Mouse (Mus musculus) left cerebral cortex, adult 6 months (tissue): Measurements from ENCODE around the gene Sdha. TPM values are rescaled to one million over a fixed set of nuclear protein-coding genes. Genes with fewer than 3 reads are reported as not detected.

Experiments used
- long read RNA-seq, 2 experiments: library from polyadenylated mRNA; unstranded; transcript quantifications; one replicate each; pipeline ENCODE4 v2.0.0; 2019 to 2020
- polyA plus RNA-seq: library from polyadenylated mRNA; unstranded; fragments of <200 nt; fragmentation: Nextera tagmentation; gene quantifications from 2 replicates; pipeline ENCODE4 v1.2.3, GENCODE M21; 2021

The Sdha gene
- 261 and 369 TPM in 2 replicates for polyA plus RNA-seq
- long read RNA-seq, experiment 1, transcript Sdha-201 (15 exons, 2,900 nt): major isoform, 2,070 of 2,267 reads
- long read RNA-seq, experiment 1, partial matches to known transcripts: 121 of 2,267 reads
- long read RNA-seq, experiment 1, other reads (novel, unspliced or antisense): 73 of 2,267 reads
- long read RNA-seq, experiment 2, transcript Sdha-201 (15 exons, 2,900 nt): major isoform, 417 of 558 reads
- long read RNA-seq, experiment 2, partial matches to known transcripts: 97 of 558 reads
- long read RNA-seq, experiment 2, other reads (novel, unspliced or antisense): 41 of 558 reads

DNA sequence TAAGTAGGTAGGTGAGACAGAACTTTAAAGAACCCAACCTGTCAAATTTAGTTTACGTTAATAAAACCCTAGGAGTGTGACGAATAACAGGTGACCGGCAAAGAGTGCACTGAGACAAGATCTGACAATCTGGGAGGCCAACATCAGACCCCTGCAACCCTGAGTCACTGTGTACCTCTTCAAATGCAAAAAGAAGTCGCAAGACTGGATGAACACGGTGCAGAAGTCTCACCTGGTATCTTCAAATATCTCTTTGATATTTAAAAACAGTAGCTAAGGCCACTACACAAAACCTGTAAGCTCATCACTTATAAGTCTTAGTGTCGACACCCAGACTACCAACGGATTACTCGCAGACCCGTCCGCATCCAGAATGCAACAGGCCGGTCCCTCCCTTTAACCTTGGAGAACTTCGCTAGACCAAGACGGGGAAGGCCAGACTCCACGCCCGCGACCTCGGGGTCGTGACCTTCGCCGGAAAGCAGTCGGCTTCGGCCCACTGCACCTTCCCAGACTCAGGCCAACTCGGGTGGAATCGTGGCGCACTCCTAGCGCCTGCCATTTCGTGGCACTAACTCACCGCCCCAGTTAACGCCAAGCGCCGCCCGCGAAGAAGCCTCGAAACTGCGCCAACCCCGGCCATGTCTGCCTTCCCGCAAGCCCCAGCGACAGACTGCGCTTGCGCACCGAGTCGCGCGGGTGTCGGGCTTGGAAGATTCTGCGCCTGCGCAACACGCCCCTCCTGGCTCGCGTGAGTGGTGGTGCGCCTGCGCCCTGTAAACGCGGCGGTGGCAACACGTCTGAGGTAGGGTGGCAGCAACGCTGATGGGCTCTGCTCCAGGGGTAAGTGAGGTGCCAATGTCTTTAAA, at the start of gene Sdha, which contains the start of gene Ccdc127:
TSS of gene Sdha (minus strand) at position 715 of the 869 bp plus-strand sequence.
TSS of gene Ccdc127 (plus strand) at position 744 of the 869 bp plus-strand sequence.

GRCm38 (mm10) chr13:74399298-74399839, 49.3 kb upstream of the Sdha start, which contains the start of gene Ftl1-ps1:
Ftl1-ps1 (plus strand) TSS chr13:74399694.

GRCm38 (mm10) chr13:74390371-74390990, 40.4 kb upstream of the Sdha start, which contains the start of gene Zfp72:
Zfp72 (minus strand) TSS chr13:74390836.

GRCm38 (mm10) chr13:74363859-74364235, 13.8 kb upstream of the Sdha start, which contains the start of gene Lrrc14b:
Lrrc14b (minus strand) TSS chr13:74364005.

DNA sequence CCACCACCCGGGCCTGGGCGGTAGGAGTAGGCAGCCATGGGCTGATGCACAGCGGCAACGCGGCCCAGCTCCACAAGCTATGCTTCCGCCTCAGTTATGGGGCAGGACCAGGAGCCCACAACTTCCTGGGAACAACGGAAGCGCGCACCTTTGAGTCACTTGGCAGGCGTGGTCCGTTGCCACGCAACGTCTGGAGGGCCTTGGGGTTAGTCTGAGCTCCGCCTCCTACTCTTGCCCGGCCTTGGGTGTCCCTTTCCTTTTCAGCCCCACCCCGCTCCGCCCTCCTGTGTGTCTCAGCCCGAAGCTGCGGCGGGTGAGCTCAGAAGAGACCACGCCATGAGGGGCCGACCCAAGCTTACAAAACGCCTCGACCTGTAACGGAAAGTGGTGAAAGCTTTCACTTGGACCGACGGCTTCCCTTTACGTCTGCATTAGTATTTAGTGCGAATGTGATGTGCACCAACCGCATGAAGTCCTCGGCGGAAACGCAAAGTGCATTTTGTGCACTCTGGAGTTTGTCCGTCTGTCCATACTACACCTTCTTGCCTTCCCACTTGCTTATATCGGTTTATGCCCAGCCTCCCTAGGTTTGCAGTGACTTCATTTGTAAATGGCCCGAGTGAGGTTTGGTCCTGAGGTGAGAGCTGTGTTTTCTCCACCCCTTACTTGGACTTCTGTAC, 32.8 kb downstream of the Sdha start, which contains the start of gene Pdcd6:
TSS of gene Pdcd6 (minus strand) at position 411 of the 680 bp plus-strand sequence.

DNA sequence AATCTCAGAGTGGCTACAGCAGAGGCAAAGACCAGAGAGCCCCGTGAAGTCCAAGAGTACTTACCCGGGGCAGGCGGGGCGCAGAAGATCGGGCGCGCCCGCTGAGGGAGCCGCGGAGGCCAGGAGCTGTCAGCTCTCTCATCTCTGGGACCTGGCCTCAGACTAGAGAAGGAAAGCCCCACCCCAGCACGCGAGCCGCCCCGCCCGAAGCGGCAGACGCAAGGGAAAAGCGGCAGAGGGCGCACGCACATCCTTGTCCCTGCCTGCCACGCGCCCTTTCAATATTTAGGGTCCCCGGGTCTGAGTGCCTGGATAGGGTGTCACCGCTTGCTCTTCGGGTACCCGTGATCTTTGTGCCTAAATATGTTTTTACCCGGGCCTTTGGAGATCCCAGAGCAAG, 57.9 kb downstream of the Sdha start, which contains the start of gene Ahrr:
TSS of gene Ahrr (minus strand) at position 165 of the 400 bp plus-strand sequence.

Other genes starting within 250 kb of the Sdha start
- 0.53 and 0.94 TPM in 2 replicates for gene Slc9a3, start 228.8 kb downstream of the Sdha start, polyA plus RNA-seq
- gene Exoc3, start 141.5 kb downstream of the Sdha start, polyA plus RNA-seq: 34.6 and 34.8 TPM in 2 replicates
- 0.13 and 0.61 TPM in 2 replicates for gene Ahrr, start 57.9 kb downstream of the Sdha start, polyA plus RNA-seq
- 157 and 192 TPM in 2 replicates for gene Pdcd6, start 32.7 kb downstream of the Sdha start, polyA plus RNA-seq
- 66.5 and 68.2 TPM in 2 replicates for gene Ccdc127, start within 50 bp of the Sdha start, polyA plus RNA-seq
- not detected in 2 replicates for gene Lrrc14b, start 13.7 kb upstream of the Sdha start, polyA plus RNA-seq
- gene Zfp72, start 40.6 kb upstream of the Sdha start, polyA plus RNA-seq: 2.2 and 2.7 TPM in 2 replicates
- 15.8 and 16.6 TPM in 2 replicates for gene Ftl1-ps1, start 49.4 kb upstream of the Sdha start, polyA plus RNA-seq
- 10.6 and 11.2 TPM in 2 replicates for gene Zfp825, start 143.7 kb upstream of the Sdha start, polyA plus RNA-seq